Mouse (Mus musculus): ENCODE measurements around the gene Sqstm1. TPM values are rescaled to one million over a fixed set of nuclear protein-coding genes. Genes with fewer than 3 reads are reported as not detected.

The Sqstm1 gene
- total and polyA plus RNA-seq, 3 experiments, result 200 to 421 (median 298) TPM

DNA sequence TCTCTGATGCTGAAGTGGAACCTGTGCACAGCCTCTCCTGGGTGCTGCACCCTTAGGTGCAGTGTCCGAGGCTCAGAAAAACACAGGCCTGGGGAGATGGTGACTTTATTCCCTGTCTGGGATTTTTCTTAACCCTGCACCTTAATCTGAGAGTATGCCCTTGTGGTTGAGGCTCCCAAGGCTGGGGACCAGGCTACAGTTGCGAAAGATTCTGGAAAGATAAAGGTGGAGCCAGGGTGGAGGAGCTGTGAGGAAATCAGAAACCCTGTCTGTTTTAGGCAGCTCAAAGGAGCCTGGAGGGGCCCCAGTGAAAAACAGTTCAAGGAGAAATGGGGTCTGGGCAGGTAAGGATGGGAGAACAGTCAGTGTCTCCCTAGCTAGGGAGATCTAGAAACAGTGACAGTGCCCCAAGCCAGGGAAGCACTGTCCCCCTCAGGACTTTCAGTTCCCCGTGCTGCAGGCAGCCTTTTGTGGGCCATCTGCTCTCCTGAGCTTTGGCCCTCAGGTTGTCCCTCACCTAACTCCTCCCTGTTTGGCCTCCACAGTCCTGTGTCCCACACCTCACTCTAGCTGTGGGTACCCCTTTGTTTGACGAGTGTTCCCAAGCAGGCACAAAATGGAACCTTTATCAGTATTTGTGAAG is 6.2 kb upstream of the Sqstm1 start:
- Histone ChIP-seq H3K4me3 (no peak overlapping the region), H3K4me1 (ENCODE audit: control insufficient read depth, insufficient read depth, low read length) (peaks cover 10% of the 10 kb centered on the region), H3K27me3 (ENCODE audit: control insufficient read depth, insufficient read depth, low read length) (no peaks in the 10 kb centered on the region), H3K36me3 (ENCODE audit: control insufficient read depth, insufficient read depth, low read length) (no peaks in the 10 kb centered on the region), H3K27ac (no peak overlapping the region; the same call in 1 of the 2 replicates), H3K9ac (ENCODE audit: low read depth, low read length) (no peak overlapping the region), H3K79me2 (replicated peaks; ENCODE audit: control insufficient read depth, insufficient read depth, low read length) (no peaks in the 10 kb centered on the region)
- 85% methylated on average over 4 of the region's 4 CpGs for WGBS
- DNase-seq, result no peak
- TF ChIP-seq CTCF (IDR thresholded peaks at IDR 0.05) (no peak), EP300 (IDR thresholded peaks at IDR 0.05; ENCODE audit: insufficient read depth, low read depth, low read length) (no peak), POLR2A (IDR thresholded peaks at IDR 0.05; ENCODE audit: insufficient read depth, low read depth, low read length) (no peak)
- intact Hi-C loops (cut with DNase I), result no loop called here

- peaks cover 10% of the 10 kb centered on the region for H3K4me1 ChIP-seq (ENCODE audit: control insufficient read depth, insufficient read depth, low read length)
- no peak overlapping the region for H3K27ac ChIP-seq
- H3K79me2 ChIP-seq (replicated peaks; ENCODE audit: control insufficient read depth, insufficient read depth, low read length), result no peaks in the 10 kb centered on the region
- WGBS, result 40% methylated on average over 9 of the region's 9 CpGs
- intact Hi-C loops (cut with DNase I), result no loop called here
- TF ChIP-seq CTCF (IDR thresholded peaks at IDR 0.05), result no peak
- TF ChIP-seq EP300 (IDR thresholded peaks at IDR 0.05; ENCODE audit: insufficient read depth, low read depth, low read length), result no peak
- TF ChIP-seq POLR2A (IDR thresholded peaks at IDR 0.05; ENCODE audit: insufficient read depth, low read depth, low read length), result no peak
- no peak overlapping the region for H3K9ac ChIP-seq (ENCODE audit: low read depth, low read length)
- H3K27me3 ChIP-seq (ENCODE audit: control insufficient read depth, insufficient read depth, low read length), result no peaks in the 10 kb centered on the region
- no peak for DNase-seq
- H3K4me3 ChIP-seq, result no peak overlapping the region
- no peaks in the 10 kb centered on the region for H3K36me3 ChIP-seq (ENCODE audit: control insufficient read depth, insufficient read depth, low read length)
Measured at GRCm38 (mm10) chr11:50215633-50216032, 5.0 kb upstream of the Sqstm1 start.

GRCm38 (mm10) chr11:50214631-50215030 is 4.0 kb upstream of the Sqstm1 start:
- H3K27me3 ChIP-seq (ENCODE audit: control insufficient read depth, insufficient read depth, low read length), result no peaks in the 10 kb centered on the region
- no peaks in the 10 kb centered on the region for H3K36me3 ChIP-seq (ENCODE audit: control insufficient read depth, insufficient read depth, low read length)
- intact Hi-C loops (cut with DNase I), result no loop called here
- no peak overlapping the region for H3K27ac ChIP-seq
- H3K4me3 ChIP-seq, result no peak overlapping the region
- 84% methylated on average over 6 of the region's 6 CpGs for WGBS
- no peak overlapping the region for H3K9ac ChIP-seq (ENCODE audit: low read depth, low read length)
- TF ChIP-seq EP300 (IDR thresholded peaks at IDR 0.05; ENCODE audit: insufficient read depth, low read depth, low read length), result no peak
- TF ChIP-seq CTCF (IDR thresholded peaks at IDR 0.05), result peak; percentile 18; the same call in 1 of the 2 replicates
- peaks cover 10% of the 10 kb centered on the region for H3K4me1 ChIP-seq (ENCODE audit: control insufficient read depth, insufficient read depth, low read length)
- no peak for DNase-seq
- no peaks in the 10 kb centered on the region for H3K79me2 ChIP-seq (replicated peaks; ENCODE audit: control insufficient read depth, insufficient read depth, low read length)

- peak; percentile 84 to 91 for DNase-seq
- intact Hi-C loops (cut with DNase I), result no loop called here
- peak overlapping the region; percentile 29 for H3K4me3 ChIP-seq
- peak overlapping the region; percentile 37 for H3K9ac ChIP-seq (ENCODE audit: low read depth, low read length)
- peak overlapping the region; percentile 100 for H3K27ac ChIP-seq
- H3K79me2 ChIP-seq (replicated peaks; ENCODE audit: control insufficient read depth, insufficient read depth, low read length), result no peaks in the 10 kb centered on the region
- H3K36me3 ChIP-seq (ENCODE audit: control insufficient read depth, insufficient read depth, low read length), result peaks cover 5% of the 10 kb centered on the region
- no peaks in the 10 kb centered on the region for H3K27me3 ChIP-seq (ENCODE audit: control insufficient read depth, insufficient read depth, low read length)
- WGBS, result 9% methylated on average over 11 of the region's 11 CpGs
- H3K4me1 ChIP-seq (ENCODE audit: control insufficient read depth, insufficient read depth, low read length), result peaks cover 13% of the 10 kb centered on the region
- TF ChIP-seq POLR2A (IDR thresholded peaks at IDR 0.05; ENCODE audit: insufficient read depth, low read depth, low read length) (peak; percentile 55), EP300 (IDR thresholded peaks at IDR 0.05; ENCODE audit: insufficient read depth, low read depth, low read length) (peak; percentile 83; the same call in 1 of the 2 replicates), CTCF (IDR thresholded peaks at IDR 0.05) (no peak)
Measured at GRCm38 (mm10) chr11:50212848-50213758, 2.5 kb upstream of the Sqstm1 start.

DNA sequence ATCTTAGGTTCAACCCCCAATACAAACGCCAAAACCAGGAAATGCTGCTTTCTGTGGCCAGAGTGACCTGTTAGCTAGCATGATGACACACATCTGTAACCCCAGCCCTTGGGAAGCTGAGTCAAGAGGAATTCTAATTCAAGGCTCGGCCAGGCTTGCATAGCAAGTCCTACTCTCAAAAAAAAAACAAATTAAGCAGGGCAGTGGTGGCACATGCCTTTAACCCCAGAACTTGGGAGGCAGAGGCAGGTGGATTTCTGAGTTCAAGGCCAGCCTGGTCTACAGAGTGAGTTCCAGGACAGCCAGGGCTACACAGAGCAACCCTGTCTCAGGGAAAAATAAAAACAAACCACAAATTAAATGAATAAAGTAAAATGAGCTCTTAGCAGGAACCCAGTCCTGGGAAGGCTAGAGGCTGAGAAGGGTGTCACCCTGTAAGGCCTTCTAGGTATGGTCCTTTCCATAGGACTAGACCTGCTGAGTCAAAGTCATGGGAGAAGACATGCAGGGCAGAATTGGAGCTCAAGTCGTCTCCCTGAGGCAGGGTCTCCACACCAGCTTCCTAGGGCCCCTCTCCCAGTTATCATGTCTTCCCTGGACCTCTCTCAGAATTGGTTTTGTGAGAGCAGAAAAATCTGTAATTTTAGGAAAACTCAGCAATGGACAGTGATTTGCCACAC is 1.6 kb upstream of the Sqstm1 start:
- Histone ChIP-seq H3K9ac (ENCODE audit: low read depth, low read length) (0 out of 2 replicates have a peak overlapping the region, but pooled peaks have one; percentile 37), H3K4me1 (ENCODE audit: control insufficient read depth, insufficient read depth, low read length) (peaks cover 15% of the 10 kb centered on the region), H3K27me3 (ENCODE audit: control insufficient read depth, insufficient read depth, low read length) (no peaks in the 10 kb centered on the region), H3K36me3 (ENCODE audit: control insufficient read depth, insufficient read depth, low read length) (peaks cover 5% of the 10 kb centered on the region), H3K4me3 (peak overlapping the region; percentile 29; the same call in 1 of the 2 replicates), H3K79me2 (replicated peaks; ENCODE audit: control insufficient read depth, insufficient read depth, low read length) (no peaks in the 10 kb centered on the region), H3K27ac (peak overlapping the region; percentile 100)
- intact Hi-C loops (cut with DNase I), result no loop called here
- TF ChIP-seq EP300 (IDR thresholded peaks at IDR 0.05; ENCODE audit: insufficient read depth, low read depth, low read length), result no peak
- no peak for TF ChIP-seq POLR2A (IDR thresholded peaks at IDR 0.05; ENCODE audit: insufficient read depth, low read depth, low read length)
- TF ChIP-seq CTCF (IDR thresholded peaks at IDR 0.05), result no peak
- WGBS, result 50% methylated on average over 3 of the region's 3 CpGs
- no peak for DNase-seq
